1 mouse cellular context compared by ENCODE assay signal in the genomic region with DNA sequence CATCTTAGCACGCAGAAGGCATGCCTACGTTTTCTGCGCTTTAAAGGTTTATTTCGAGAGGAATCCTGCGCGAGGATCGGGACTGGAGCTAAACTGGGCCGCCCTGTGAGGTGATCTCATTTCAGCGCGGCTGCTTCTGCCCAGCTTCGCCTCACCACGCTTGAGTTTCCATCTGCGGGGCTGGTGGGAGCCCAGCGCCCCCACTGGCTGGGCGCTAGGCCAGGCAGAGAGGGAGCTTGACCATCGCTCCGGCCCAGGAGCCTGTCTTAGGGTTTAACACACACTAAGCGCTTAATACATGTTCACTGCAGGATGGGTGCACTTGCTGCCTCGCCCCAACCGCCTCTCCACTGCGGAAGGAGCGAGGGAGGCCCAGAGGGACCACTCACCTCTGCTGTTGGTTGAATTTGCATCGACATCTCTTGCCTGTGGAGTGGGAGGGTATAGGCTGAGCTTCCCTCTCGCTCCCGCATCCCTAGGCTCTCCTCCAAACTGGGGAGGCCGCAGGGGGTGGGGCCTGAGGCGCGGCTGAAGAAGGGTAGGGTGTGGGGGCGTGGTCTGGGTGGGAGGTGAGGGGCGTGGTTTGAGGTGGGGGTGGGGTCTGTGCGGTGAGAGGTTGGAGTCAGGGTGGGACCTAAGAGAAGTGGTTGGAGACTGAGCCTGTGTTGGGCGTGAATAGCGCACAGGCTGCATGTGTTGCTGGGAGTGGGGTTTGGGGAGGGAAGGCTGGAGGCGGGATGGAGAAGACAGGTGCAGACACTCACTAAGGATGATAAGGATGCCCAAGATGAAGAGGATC.
TF ChIP-seq lines count a peak whose summit lies in the region.

No protein-coding gene starts in this region.

TF ChIP-seq in MEL, 35 proteins besides CTCF, POLR2A, EP300 and RAD21:
- TF ChIP-seq CHD2 (IDR thresholded peaks at IDR 0.05; ENCODE audit: low read length) (no peak), ZNF384 (IDR thresholded peaks at IDR 0.05; ENCODE audit: low read depth, low read length) (no peak), TCF12 (IDR thresholded peaks at IDR 0.05; ENCODE audit: low read depth, low read length) (no peak), ZMIZ1 (IDR thresholded peaks at IDR 0.05; ENCODE audit: low read depth, low read length) (no peak), GATA1 (IDR thresholded peaks at IDR 0.05; ENCODE audit: low read depth, low read length) (no peak), RCOR1 (IDR thresholded peaks at IDR 0.05; ENCODE audit: low read depth, low read length) (no peak), UBTF (IDR thresholded peaks at IDR 0.05; ENCODE audit: borderline replicate concordance, insufficient read depth, low read depth, low read length) (no peak), USF2 (IDR thresholded peaks at IDR 0.05; ENCODE audit: borderline replicate concordance in 1 of 2, insufficient read depth in 1 of 2, low read depth in 1 of 2, low read length in 2 of 2) (no peak)
